Mouse (Mus musculus): ENCODE data around the gene Hoxa3.

DNA sequence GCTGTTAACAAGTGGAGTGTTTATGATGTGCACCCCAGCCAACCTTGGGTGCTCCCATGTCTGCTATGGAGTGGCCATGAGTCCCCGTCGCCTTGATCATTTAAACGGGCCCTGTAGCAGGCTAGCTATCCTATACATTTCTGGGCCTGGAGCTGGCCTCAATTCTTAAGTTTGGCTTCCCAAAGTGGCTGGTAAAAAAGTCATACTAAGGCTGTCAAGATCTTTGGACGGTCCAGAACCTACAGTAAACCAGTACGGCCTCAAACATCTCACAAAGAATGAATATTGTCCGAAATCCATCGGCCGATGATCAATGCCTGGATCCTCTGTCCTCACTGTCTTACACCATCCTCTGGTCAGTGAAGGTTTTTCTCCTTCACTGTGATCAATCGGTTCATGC is 22.1 kb upstream of the Hoxa3 start:
- TF ChIP-seq GATA1 (IDR thresholded peaks at IDR 0.05; ENCODE audit: low read length): no peak
- no peak for TF ChIP-seq TAL1 (IDR thresholded peaks at IDR 0.05; ENCODE audit: low read length)

Measured in erythroblast, embryonic 14.5 days (primary cell).